Mouse (Mus musculus) naive thymus-derived CD4-positive, alpha-beta T cell, adult 2 months (primary cell): ENCODE results near the gene Apbb2.

Experiments
- DNase-seq: peaks from one replicate; pipeline ENCODE4 v3.0.0-alpha.2; 2011; ENCODE audit warnings: low read depth

The Apbb2 gene

DNA sequence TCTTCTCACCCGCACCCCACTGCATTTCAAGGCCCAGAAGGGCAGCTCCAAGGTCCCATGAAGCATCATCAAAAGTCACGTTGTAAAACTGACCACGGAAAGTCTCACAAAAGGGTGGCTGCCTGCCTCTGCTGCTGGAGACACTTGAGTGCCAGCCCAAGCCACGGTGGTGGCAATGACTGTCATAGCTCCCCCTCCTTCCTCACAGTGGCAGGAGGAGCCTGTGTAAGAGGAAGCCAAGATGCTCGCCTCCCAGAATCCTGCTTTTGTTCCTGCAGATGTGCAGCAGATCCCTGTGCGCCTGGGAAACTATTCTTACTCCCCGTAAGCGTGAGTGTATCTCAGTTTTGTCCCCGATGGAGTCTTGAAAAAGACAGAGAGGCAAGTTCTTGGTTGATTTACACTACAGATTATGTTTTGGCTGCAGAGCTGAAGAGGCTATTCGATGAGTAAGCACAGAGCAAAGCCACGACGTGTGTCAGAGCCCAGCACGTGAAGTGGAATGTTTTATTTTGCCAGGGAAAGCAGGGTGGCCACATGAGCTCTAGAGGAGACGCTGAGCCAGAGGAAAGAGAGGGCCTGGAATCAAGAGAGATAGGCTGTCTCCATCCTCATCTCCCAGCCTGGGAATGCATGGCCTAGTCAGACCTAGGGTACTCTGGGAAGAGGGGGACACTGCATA lies 241.9 kb downstream of the Apbb2 start:
- DNase-seq, result no peak

DNA sequence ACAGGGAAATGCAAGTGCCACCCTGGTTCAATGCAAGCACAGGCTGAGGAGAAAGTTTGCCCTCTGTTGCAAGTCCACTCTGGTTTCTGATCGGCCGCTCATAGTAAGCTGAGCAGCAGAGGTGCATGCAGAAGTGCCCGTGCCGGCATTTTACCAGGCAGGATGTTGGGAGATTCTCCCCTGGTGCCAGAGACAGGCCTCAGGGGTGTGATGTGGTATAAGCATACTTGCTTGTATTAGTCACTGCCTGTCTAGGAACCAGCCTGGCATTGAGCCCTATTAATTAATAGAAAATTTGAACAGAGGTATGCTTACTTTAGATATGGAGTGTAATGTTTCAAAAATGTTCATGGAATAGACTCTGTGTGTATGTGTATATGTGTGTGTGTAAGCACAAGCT lies 244.2 kb downstream of the Apbb2 start:
- DNase-seq, result no peak

DNA sequence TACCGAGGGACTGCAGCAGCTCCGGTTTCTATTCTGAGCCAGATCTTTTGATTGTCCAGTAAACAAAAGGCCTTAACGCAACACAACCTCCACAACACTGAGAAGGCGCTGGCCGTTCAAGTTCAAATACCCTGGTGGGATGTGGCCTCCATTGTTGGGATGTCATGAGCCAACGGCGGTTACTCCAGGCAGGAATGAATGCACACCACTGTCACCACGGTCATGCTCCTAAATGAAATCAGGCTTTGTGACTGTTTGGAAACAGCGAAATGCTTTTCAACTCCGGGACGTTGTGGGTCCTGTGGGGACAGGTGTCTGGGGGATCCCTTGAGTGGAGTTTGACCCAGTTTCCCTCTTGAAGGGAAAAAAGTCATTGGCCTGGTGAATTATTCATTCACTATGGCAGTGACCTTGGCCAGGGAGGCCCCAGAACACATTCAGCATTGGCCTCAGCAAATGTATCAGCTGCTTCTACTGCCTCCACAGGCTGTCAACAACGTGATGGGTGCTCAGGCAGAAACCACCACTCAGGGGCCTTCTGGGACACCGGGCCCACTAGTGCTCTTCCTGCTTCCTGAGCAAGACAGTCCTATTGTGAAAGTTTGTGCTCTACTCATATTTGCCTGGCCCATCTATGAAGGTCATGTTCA lies 244.9 kb downstream of the Apbb2 start:
- DNase-seq, result no peak

DNA sequence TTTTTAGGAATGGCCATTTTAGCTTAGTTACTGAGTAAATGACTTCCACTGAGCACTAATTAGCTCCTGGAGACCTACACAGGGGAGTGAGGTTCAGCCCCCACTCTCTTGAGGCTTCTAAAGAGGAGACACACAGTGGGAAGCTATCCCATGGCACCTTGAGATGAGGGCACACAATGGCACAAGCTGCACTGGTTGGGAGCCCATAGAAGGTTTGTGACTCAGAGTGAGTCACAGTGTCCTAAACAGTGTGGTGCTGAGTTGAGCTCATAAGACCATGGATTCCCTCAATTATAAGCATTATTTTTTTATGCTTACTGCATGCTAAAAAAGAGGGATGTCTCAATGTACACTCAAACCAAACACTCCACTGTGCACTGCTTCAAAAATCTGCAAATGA lies 247.5 kb downstream of the Apbb2 start:
- DNase-seq, result no peak

DNA sequence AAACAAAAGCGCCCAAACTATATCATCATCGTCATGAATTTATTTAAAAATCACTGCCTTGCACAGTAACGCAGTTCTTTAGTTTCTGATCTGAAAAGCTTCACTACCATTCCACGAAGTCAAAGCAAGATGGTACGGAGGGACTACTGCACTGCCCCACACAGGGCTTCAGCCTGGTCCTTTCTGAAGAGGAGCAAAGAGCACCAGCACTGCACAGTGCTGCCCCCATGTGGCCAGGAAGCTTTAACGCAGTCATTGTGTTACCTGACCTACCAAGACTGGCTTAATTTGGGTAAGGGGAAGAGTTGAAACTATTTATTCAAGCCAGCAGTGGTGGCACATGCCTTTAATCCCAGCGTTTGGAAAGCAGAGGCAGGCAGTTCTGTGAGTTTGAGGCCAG lies 249.6 kb downstream of the Apbb2 start:
- peak; percentile 56 for DNase-seq

DNA sequence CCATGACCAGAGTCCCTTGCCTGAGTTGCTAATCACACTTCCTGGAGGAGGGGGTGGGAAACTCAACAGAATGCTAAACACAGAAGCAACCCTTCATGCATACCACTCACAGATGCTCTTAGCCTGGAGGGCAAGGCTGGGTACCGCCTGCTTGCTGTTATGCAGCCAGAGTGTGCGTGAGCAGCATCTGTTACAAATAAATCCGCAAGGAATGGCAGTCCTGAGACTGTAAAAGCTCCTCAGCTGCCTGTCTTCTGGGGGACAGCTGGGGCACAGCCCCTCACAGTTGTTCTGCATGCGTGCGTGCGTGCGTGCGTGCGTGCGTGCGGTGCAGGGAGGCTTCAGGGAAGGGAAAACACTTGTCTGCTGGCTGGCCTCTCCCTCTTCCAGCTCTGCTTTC lies 250.9 kb downstream of the Apbb2 start:
- no peak for DNase-seq

DNA sequence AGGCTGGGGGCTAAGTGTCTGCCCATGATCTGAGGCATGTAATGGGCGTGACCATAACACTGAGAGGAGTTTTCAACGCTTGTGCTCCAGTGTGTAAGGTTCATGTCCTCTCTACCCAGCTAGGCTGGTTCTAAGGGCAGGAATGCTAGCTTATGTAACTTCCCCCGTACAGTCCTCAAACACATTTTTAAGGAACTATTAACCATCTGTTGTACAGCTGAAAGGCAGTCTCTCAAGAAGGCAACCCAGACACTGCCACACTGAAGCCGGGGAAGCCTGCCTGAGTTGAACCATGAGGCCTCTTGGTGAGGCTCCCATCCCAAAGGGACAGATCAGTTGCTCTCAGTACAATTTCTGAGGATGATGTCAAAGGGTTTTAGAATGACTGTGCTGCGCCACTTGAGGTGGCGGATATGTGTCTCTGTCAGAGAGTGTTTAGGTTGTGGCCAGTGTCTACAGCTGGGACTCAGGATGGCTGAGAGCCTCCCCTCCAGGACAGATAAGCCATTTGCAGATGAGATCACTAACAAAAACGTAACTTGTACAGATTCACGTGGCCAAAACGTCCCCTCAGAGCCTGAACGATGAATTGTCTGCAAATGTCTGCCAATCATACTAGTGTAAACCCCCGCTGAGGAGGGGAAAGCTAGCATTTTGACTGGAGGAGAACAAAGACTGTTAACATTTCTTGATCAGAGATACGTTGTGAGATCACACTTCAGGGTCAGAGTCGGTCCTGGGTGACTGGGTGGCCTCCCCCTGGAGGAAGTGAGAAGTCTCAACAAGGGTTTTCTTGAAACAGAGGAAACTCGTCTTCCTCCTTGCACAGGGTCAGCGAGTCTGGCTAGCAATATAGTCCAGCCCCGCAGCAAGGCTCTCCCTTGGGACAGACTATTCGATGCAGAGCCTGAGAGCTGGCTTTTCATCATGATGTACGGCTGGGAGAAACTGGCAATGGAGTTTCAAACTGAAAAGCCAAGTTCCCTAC lies 255.0 kb downstream of the Apbb2 start:
- no peak for DNase-seq

DNA sequence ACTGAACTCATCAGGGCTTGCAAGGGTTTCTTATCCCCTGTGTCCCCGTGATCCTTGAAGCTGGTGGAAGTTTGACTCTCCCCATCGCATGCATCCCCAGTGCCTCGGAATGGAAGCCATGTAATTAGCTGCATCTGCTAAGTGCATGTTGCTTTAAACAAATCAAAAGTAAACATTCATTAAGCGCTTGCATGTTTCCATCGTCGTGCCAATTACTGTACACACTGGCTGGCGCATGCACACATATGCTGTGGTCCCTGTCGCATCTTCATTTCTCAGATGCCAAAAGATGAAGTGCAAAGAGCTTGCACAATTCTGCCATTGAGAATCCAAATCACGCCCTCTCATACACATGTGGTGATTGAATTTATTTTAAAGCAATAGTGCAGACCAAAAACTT lies 257.8 kb downstream of the Apbb2 start:
- DNase-seq, result no peak

DNA sequence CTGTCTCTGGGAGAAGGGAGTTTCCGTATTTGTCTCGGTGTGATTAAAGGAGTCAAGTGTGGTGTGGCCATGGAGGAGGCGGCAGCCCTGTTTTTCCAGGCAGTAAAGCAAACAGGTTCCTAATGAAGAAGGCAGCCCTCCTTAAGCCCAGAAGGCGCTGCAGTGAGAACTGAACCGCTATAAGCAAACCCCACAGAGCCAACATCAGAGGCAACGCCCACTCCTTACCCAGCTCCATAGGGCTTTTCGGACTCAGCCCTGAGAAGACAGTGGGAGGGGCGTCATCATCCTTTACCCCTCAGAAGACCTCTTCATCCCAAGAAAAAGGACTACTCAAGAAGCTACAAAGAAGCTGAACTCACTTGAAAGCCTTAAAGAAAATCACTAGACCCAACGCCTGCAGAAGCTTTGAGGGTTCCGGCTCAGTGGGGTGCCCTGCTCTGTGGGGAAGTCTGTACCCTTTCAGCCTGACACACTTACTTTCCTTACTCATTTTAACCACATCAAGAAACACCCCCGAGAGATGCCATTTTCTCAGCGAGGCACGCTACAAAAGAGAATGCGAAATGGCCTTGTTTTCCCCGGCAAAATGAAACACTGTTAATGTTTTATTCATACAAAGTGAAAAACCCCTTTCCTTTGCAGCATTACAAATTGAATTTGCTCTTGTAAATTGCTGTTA lies 258.7 kb downstream of the Apbb2 start:
- no peak for DNase-seq

DNA sequence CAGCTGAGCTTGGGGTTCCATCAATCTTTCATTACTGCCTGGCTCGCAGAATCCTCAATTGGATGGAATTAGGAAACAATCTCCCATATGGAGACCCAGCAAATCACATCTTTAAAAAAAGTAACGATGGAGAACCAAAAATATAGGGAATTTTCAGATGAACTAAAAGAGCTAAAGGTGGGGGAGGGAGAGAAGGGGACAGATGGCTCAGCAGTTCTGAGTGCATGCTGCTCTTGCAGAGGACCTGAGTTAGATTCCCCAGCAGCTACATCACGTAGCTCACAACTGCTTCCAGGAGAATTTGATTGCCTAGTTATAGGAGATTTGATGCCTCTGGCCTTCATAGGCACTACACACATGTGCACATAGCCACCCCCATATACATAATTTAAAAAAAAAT lies 263.4 kb downstream of the Apbb2 start:
- DNase-seq, result no peak

DNA sequence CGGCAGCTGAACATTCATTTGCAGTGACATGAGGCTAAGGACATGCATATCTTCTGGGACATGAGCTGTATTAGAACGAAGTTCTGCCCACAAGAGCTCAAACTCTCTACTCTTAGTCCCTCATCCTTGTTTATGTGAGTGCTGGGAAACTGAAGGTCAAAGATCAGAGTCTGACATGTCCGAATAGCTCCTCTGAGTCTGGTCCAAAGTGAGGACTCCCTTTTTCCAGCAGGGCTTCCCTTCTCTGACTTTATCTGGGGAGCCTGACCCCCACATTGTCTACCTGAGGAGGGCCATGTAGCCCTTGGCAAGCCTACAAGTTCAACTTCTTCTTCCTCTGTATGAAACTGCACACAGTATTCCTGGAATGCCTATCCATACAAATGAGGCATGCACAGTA lies 264.7 kb downstream of the Apbb2 start:
- no peak for DNase-seq

DNA sequence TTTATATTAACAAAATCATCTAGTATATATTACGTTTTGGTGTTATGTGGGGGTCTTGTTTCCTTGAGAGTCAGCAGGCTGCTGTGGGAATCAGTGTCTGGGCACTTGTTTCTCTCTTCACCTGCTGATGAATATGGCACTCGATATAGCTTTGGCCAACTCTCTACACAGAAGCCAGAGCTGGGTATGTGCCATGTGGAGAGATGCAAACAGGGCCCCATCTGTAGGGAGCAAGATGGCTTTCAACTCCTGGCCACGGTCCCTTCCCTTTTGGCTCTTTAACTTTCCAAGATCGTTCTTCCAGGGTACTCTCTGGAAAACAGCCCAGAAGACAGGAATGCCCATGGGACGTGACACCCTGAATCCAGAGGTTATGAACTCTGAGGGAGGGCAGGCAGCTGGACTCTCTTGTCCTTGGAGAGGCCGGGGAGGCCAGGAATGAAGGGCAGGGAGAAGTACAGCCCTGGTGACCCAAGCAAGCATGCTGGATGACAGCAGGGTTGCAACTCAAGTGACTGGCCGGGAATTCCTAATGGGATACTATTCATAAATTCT lies 266.7 kb downstream of the Apbb2 start:
- DNase-seq, result no peak

DNA sequence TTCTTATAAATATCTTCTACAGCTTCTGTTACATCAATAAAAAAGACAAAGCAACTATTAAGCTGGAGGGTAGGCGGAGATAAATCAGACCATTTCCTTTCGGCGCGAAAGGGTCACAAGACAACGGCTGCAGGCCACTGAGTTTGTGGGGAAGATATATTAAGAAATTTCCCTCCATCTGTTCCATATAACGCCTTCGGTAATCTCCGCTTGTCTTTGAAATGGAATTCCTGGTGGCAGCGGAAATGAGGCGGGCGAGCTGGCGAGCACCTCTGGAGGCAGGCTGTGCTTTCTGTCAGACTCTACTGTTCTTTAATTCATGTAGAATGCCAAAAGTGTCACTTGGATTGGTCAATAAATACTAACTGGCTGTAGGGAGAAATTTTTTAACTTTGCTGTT lies 267.5 kb downstream of the Apbb2 start:
- no peak for DNase-seq

DNA sequence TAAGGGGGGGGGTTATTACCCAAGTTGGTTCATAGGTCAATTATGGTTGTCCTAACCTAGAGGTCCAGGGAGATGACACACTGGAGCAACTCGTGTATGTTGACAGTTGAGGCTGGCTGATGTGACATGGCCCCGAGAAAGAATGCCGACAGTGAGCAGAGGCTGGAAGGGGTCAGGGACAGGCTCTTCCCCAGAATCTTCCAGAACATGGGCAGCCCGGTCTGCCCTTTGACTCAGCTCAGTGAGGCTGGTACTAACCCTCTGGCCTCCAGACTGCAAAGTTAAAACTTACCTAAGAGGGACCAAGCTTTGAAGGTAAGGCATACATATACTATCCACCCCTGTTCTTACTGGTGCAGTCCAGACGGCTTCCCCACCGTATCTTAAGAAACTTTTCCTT lies 268.0 kb downstream of the Apbb2 start:
- no peak for DNase-seq

DNA sequence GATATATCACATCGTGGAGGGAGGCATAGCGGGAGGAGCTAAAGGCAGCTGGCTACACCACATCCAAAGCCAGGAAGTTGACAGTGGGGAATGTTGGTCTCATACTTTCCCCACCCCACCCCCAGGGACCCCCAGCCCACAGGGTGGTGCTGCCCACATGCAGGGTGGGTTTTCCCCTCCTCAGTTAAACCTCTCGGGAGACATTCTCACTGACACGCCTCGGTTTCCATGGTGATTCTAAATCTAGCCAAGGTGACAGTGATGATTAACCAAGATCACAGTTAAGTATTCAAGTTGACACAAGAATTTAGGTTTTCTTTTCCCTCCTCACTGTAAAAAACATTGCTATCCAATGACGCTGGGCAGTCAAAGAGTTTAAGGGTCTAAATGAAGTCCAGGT lies 270.2 kb downstream of the Apbb2 start:
- no peak for DNase-seq

DNA sequence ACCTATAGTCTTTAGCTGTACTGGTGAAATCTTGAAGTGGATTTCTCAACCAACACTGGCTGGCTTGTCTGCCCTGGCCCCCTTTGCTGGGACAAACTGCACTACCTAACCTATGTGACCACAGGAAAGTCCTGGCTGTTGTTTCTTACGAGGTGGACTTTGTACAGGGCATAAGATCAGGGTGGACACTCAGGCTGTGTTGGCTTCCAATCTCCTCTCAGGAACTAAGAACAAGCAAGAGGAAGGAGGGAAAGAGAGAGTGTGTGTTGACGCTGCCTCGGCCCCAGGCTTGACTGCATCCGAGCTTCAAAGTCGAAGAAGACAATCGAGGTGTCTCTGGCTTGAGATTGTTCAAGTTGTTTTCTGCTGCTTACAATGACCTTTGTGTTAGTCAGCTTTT lies 271.8 kb downstream of the Apbb2 start:
- no peak for DNase-seq

DNA sequence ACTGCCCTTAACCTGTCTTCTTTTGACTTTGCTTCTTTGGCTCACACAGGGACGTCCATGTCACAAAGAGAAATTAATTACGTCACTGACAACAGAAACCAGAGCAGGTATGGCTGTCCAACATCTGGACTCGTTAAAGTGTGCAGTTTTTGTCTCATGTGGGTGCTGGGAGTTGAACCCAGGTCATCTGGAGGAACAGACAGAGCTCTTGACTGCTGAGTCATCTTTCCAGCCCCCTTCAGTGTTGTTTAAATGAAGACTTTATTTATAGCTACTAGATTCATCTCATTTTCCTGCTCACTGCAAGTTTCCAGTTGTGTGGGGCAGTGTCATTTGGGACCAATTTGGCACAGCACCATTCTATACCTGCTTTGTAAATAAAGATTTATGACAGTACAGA lies 273.4 kb downstream of the Apbb2 start:
- DNase-seq, result no peak

DNA sequence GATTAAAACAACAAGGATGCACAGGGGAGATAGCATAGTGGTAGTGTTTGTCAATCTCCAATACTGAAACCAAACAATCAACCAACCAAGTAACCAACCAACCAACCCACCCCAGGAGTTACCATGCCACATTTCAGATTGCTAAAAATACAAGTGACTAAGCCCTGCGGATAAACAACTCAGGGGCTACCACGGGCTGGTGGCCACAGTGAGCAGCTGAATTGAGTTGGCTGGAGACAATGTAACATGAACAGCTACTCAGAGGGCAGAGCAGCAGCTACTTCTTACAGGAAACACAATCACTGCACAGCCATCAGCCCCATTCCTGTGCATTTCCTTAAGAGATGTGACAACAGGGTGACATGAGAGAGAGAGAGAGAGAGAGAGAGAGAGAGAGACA lies 274.4 kb downstream of the Apbb2 start:
- DNase-seq, result no peak

DNA sequence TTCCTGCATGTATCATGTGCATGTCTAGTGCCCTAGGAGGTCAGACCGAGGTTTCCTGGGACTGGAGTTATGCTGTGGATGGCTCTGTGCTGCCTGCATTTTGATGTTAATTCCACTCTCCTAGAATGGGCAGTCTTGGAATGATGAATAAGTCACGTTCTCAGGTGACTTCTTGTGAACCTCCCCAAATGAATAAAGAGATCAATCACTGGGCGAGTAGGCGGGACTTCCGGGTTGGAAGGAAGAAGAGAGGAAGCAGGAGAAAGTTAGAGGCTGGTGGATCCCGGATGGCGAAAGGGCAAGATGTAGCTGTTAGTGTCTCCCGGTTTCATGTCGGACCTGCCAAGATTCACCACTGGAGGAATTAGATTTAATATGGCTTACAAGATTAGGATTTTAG lies 276.3 kb downstream of the Apbb2 start:
- no peak for DNase-seq

DNA sequence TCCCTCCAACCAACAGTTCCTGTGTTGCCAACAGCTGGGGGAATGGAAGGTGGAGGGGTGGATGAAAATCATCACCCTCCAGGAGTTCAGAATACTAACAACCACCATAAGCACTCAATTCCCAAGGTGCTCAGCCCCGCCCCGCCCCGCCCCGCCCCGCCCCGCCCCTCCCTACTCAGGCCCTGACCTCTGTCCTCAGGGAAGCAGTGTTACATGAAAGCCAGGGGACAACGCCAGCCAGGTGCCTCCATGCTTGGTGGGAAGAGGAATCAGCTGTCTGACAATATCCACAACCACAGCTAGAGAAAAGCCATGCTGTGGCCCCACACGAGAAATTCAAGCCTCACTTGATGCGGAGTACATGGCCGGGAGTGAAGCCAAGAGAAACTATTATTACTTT lies 276.7 kb downstream of the Apbb2 start:
- no peak for DNase-seq

DNA sequence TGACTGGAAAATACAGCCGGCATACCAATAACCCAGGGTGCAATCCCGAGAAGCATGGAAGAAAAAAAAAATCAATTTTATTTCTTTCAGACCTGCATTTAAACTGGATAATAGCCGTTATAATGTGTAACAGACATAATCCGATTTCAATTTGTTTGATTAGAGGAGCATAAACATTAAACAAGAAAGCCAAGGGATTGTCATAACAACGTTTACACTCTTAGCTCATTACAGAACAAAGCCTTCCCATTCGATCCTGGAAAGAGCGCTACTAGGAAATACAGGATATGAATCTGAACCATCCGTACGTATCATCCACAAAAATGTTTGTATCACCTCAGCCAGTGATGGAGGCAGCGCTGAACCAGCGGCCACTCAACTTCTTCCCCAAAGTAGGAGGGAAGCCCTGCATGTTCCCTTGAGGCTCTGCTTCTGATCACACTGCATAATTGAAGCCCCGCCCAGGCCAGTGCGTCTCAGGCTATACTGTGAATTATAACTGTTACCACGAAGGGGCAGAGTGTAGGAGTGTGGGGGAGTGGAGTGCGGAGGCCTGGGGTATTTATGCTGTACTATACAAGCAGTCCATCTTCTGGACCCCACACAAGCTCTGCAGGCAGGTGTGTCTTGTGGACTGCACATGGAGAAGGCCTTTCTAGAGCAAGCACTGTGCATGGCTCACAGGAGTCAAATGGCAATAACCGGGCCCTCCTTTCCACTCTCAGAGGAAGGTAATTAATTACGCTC lies 278.1 kb downstream of the Apbb2 start:
- no peak for DNase-seq
